Mouse (Mus musculus): ENCODE measurements around the gene Ube3c. TPM values are rescaled to one million over a fixed set of nuclear protein-coding genes. Genes with fewer than 3 reads are reported as not detected.
"Not testable (repeated sequence)": the region's sequence is repeated elsewhere in the genome, so short reads cannot be mapped to it uniquely, and the experiment has no call there.

Ube3c gene
- polyA plus RNA-seq, 1 experiment from 2014 or later, result 28.2 TPM

GRCm38 (mm10) chr5:29629941-29630340 lies 60.9 kb downstream of the Ube3c start:
- no peaks in the 10 kb centered on the region for H3K27me3 ChIP-seq (replicated peaks)
- no peak for ATAC-seq
- H3K36me3 ChIP-seq, result peaks cover 64% of the 10 kb centered on the region
- H3K4me1 ChIP-seq, result peaks cover 11% of the 10 kb centered on the region
- 86% methylated on average over 2 of the region's 2 CpGs for WGBS (ENCODE audit: insufficient replicate concordance)
- H3K4me3 ChIP-seq, result no peak overlapping the region
- no peak overlapping the region for H3K4me2 ChIP-seq
- H3K27ac ChIP-seq, result no peak overlapping the region
- no peaks in the 10 kb centered on the region for H3K9me3 ChIP-seq (replicated peaks)
- no peak overlapping the region for H3K9ac ChIP-seq

- no peak overlapping the region for H3K4me3 ChIP-seq
These were observed 62.7 kb downstream of the Ube3c start for GRCm38 (mm10) chr5:29631711-29632110.

GRCm38 (mm10) chr5:29636298-29636697 lies 67.3 kb downstream of the Ube3c start:
- Histone ChIP-seq H3K9ac (peak overlapping the region; percentile 49), H3K9me3 (replicated peaks) (no peaks in the 10 kb centered on the region), H3K4me3 (no peak overlapping the region), H3K4me2 (peak overlapping the region; percentile 40), H3K4me1 (peaks cover 10% of the 10 kb centered on the region), H3K27ac (peak overlapping the region; percentile 72), H3K27me3 (replicated peaks) (no peaks in the 10 kb centered on the region), H3K36me3 (peaks cover 76% of the 10 kb centered on the region)
- peak; percentile 84 for ATAC-seq

More at GRCm38 (mm10) chr5:29631711-29632110, 62.7 kb downstream of the Ube3c start:
- Histone ChIP-seq H3K9me3 (replicated peaks) (no peaks in the 10 kb centered on the region), H3K9ac (no peak overlapping the region), H3K36me3 (peaks cover 64% of the 10 kb centered on the region), H3K27me3 (replicated peaks) (no peaks in the 10 kb centered on the region), H3K27ac (no peak overlapping the region), H3K4me2 (no peak overlapping the region), H3K4me1 (peaks cover 7% of the 10 kb centered on the region)
- ATAC-seq, result no peak
- 84% methylated on average over 3 of the region's 3 CpGs for WGBS (ENCODE audit: insufficient replicate concordance)

GRCm38 (mm10) chr5:29636884-29637283 lies 67.8 kb downstream of the Ube3c start:
- H3K36me3 ChIP-seq, result peaks cover 76% of the 10 kb centered on the region
- H3K4me1 ChIP-seq, result peaks cover 10% of the 10 kb centered on the region
- H3K4me3 ChIP-seq, result no peak overlapping the region
- peak overlapping the region; percentile 49 for H3K9ac ChIP-seq
- H3K27ac ChIP-seq, result peak overlapping the region; percentile 72
- no peaks in the 10 kb centered on the region for H3K9me3 ChIP-seq (replicated peaks)
- H3K4me2 ChIP-seq, result no peak overlapping the region
- 0 out of 2 replicates have a peak, but pooled peaks have one; percentile 35 for ATAC-seq
- no peaks in the 10 kb centered on the region for H3K27me3 ChIP-seq (replicated peaks)

- no peaks in the 10 kb centered on the region for H3K27me3 ChIP-seq (replicated peaks)
- WGBS (ENCODE audit: insufficient replicate concordance), result 68% methylated on average over 7 of the region's 7 CpGs
These were observed 72.3 kb downstream of the Ube3c start for GRCm38 (mm10) chr5:29641124-29641884.

GRCm38 (mm10) chr5:29651696-29652095 lies 82.7 kb downstream of the Ube3c start:
- Histone ChIP-seq H3K27me3 (replicated peaks) (no peaks in the 10 kb centered on the region), H3K4me1 (no peaks in the 10 kb centered on the region), H3K36me3 (peaks cover 69% of the 10 kb centered on the region), H3K9ac (no peak overlapping the region), H3K9me3 (replicated peaks) (no peaks in the 10 kb centered on the region), H3K27ac (no peak overlapping the region), H3K4me3 (no peak overlapping the region), H3K4me2 (no peak overlapping the region)
- ATAC-seq, result no peak

More at GRCm38 (mm10) chr5:29641124-29641884, 72.3 kb downstream of the Ube3c start:
- H3K9me3 ChIP-seq (replicated peaks), result no peaks in the 10 kb centered on the region
- no peak overlapping the region for H3K9ac ChIP-seq
- no peak overlapping the region for H3K4me2 ChIP-seq
- no peak for ATAC-seq
- H3K36me3 ChIP-seq, result peaks cover 75% of the 10 kb centered on the region
- no peak overlapping the region for H3K27ac ChIP-seq
- peaks cover 8% of the 10 kb centered on the region for H3K4me1 ChIP-seq
- H3K4me3 ChIP-seq, result no peak overlapping the region

GRCm38 (mm10) chr5:29657590-29658339 lies 88.7 kb downstream of the Ube3c start:
- no peak overlapping the region for H3K4me3 ChIP-seq
- no peak overlapping the region for H3K9ac ChIP-seq
- H3K4me1 ChIP-seq, result no peaks in the 10 kb centered on the region
- H3K9me3 ChIP-seq (replicated peaks), result no peaks in the 10 kb centered on the region
- no peak overlapping the region for H3K4me2 ChIP-seq
- peaks cover 81% of the 10 kb centered on the region for H3K36me3 ChIP-seq
- H3K27me3 ChIP-seq (replicated peaks), result no peaks in the 10 kb centered on the region
- no peak overlapping the region for H3K27ac ChIP-seq
- no peak for ATAC-seq
- 78% methylated on average over 3 of the region's 3 CpGs for WGBS (ENCODE audit: insufficient replicate concordance)

GRCm38 (mm10) chr5:29661246-29661645 lies 92.2 kb downstream of the Ube3c start:
- H3K4me3 ChIP-seq; H3K27ac ChIP-seq; H3K9me3 ChIP-seq (replicated peaks); H3K9ac ChIP-seq; H3K4me2 ChIP-seq; H3K4me1 ChIP-seq; ATAC-seq; H3K27me3 ChIP-seq (replicated peaks): not testable (repeated sequence)
- H3K36me3 ChIP-seq, result peaks cover 95% of the 10 kb centered on the region
- 75% methylated on average over 4 of the region's 4 CpGs for WGBS (ENCODE audit: insufficient replicate concordance)

GRCm38 (mm10) chr5:29665391-29665790 lies 96.3 kb downstream of the Ube3c start:
- WGBS (ENCODE audit: insufficient replicate concordance), result 89% methylated on average over 2 of the region's 2 CpGs
- no peaks in the 10 kb centered on the region for H3K4me1 ChIP-seq
- H3K4me3 ChIP-seq, result no peak overlapping the region
- H3K9me3 ChIP-seq (replicated peaks), result no peaks in the 10 kb centered on the region
- no peak overlapping the region for H3K9ac ChIP-seq
- peaks cover 90% of the 10 kb centered on the region for H3K36me3 ChIP-seq
- no peak for ATAC-seq
- H3K27ac ChIP-seq, result no peak overlapping the region
- no peaks in the 10 kb centered on the region for H3K27me3 ChIP-seq (replicated peaks)
- H3K4me2 ChIP-seq, result no peak overlapping the region

- Histone ChIP-seq H3K4me2 (no peak overlapping the region), H3K9ac (no peak overlapping the region), H3K4me1 (no peaks in the 10 kb centered on the region), H3K4me3 (no peak overlapping the region), H3K9me3 (replicated peaks) (no peaks in the 10 kb centered on the region), H3K36me3 (peaks cover 82% of the 10 kb centered on the region), H3K27ac (no peak overlapping the region), H3K27me3 (replicated peaks) (no peaks in the 10 kb centered on the region)
- 84% methylated on average over 4 of the region's 4 CpGs for WGBS (ENCODE audit: insufficient replicate concordance)
- ATAC-seq, result no peak
These were observed 103.5 kb downstream of the Ube3c start for GRCm38 (mm10) chr5:29672551-29672950.

- H3K36me3 ChIP-seq, result peaks cover 67% of the 10 kb centered on the region
- no peak for ATAC-seq
- H3K27ac ChIP-seq, result no peak overlapping the region
- H3K27me3 ChIP-seq (replicated peaks), result no peaks in the 10 kb centered on the region
- WGBS (ENCODE audit: insufficient replicate concordance), result 84% methylated on average over 4 of the region's 4 CpGs
- H3K4me2 ChIP-seq, result no peak overlapping the region
- no peak overlapping the region for H3K4me3 ChIP-seq
- H3K9ac ChIP-seq, result no peak overlapping the region
- no peaks in the 10 kb centered on the region for H3K9me3 ChIP-seq (replicated peaks)
- no peaks in the 10 kb centered on the region for H3K4me1 ChIP-seq
These were observed 105.3 kb downstream of the Ube3c start for GRCm38 (mm10) chr5:29674305-29674704.

- no peak overlapping the region for H3K9ac ChIP-seq
- peaks cover 61% of the 10 kb centered on the region for H3K36me3 ChIP-seq
- H3K4me2 ChIP-seq, result no peak overlapping the region
- WGBS (ENCODE audit: insufficient replicate concordance), result 83% methylated on average over 3 of the region's 3 CpGs
- no peak for ATAC-seq
- no peaks in the 10 kb centered on the region for H3K9me3 ChIP-seq (replicated peaks)
- no peaks in the 10 kb centered on the region for H3K27me3 ChIP-seq (replicated peaks)
- no peak overlapping the region for H3K4me3 ChIP-seq
- H3K4me1 ChIP-seq, result no peaks in the 10 kb centered on the region
- no peak overlapping the region for H3K27ac ChIP-seq
These were observed 107.4 kb downstream of the Ube3c start for GRCm38 (mm10) chr5:29676445-29676844.
